Comparison of ENCODE assay signal across 28 mouse cellular contexts in genomic region chr17:79290697-79291096, GRCm38 (mm10).
"Had no signal": no experiment of that assay in that cellular context is flagged by ENCODE, and none has a peak within 500 bp of the region (broad histone marks: within the 10 kb centered on the region; RNA-seq: fewer than 3 reads in every experiment).

No protein-coding gene starts in this region.

- H3K4me1 ChIP-seq: hindbrain, embryonic 13.5 days; hindbrain, embryonic 15.5 days; kidney, embryonic 15.5 days; liver, embryonic 13.5 days had no signal

- H3K27me3 ChIP-seq: heart, embryonic 13.5 days; heart, embryonic 15.5 days; hindbrain, embryonic 13.5 days; hindbrain, embryonic 15.5 days; kidney, embryonic 15.5 days; limb, embryonic 12.5 days; liver, embryonic 13.5 days had no signal

- H3K27ac ChIP-seq: gastrocnemius, adult 2 months; heart, embryonic 10.5 days; heart, embryonic 13.5 days; heart, embryonic 15.5 days; hindbrain, embryonic 13.5 days; hindbrain, embryonic 15.5 days; hindbrain, postnatal 0 days; kidney, embryonic 15.5 days; kidney, postnatal 0 days; left cerebral cortex, adult 2 months; limb, embryonic 10.5 days; limb, embryonic 12.5 days; liver, embryonic 13.5 days had no signal

- H3K4me2 ChIP-seq: heart, embryonic 13.5 days; heart, embryonic 15.5 days; hindbrain, embryonic 13.5 days; hindbrain, embryonic 15.5 days; kidney, embryonic 15.5 days; limb, embryonic 12.5 days; liver, embryonic 11.5 days; liver, embryonic 13.5 days had no signal

- H3K9ac ChIP-seq: heart, embryonic 13.5 days; heart, embryonic 15.5 days; hindbrain, embryonic 13.5 days; hindbrain, embryonic 15.5 days; kidney, embryonic 15.5 days; limb, embryonic 12.5 days; liver, embryonic 13.5 days had no signal

- DNase-seq: gastrocnemius, adult 2 months; gastrocnemius, postnatal 10 days; gastrocnemius, postnatal 25 days; heart, adult 18-20 months; heart, postnatal 14 days; heart, postnatal 36 days; kidney, adult 11 months; kidney, adult 2 months; kidney, adult 9 months; kidney, postnatal 14 days; kidney, postnatal 36 days; layer of hippocampus, adult 9-11 months; layer of hippocampus, postnatal 36 days; liver; liver, embryonic 13.5 days had no signal

- ATAC-seq: hindbrain, postnatal 0 days; intestine, embryonic 16.5 days had no signal

- H3K36me3 ChIP-seq: heart, embryonic 10.5 days; heart, embryonic 13.5 days; heart, embryonic 15.5 days; hindbrain, embryonic 13.5 days; hindbrain, embryonic 15.5 days; kidney, embryonic 15.5 days; limb, embryonic 10.5 days; limb, embryonic 12.5 days; liver, embryonic 13.5 days had no signal

- H3K4me3 ChIP-seq: gastrocnemius, adult 2 months; heart, embryonic 10.5 days; heart, embryonic 13.5 days; heart, embryonic 15.5 days; hindbrain, embryonic 13.5 days; hindbrain, embryonic 15.5 days; kidney, embryonic 15.5 days; left cerebral cortex, adult 2 months; limb, embryonic 10.5 days; limb, embryonic 12.5 days; liver, embryonic 13.5 days had no signal

- H3K9me3 ChIP-seq: heart, embryonic 10.5 days; heart, embryonic 13.5 days; heart, embryonic 15.5 days; hindbrain, embryonic 13.5 days; hindbrain, embryonic 15.5 days; kidney, embryonic 15.5 days; limb, embryonic 10.5 days; limb, embryonic 12.5 days; liver, embryonic 13.5 days had no signal
